8 mouse cellular contexts compared by ENCODE assay signal in the genomic region with DNA sequence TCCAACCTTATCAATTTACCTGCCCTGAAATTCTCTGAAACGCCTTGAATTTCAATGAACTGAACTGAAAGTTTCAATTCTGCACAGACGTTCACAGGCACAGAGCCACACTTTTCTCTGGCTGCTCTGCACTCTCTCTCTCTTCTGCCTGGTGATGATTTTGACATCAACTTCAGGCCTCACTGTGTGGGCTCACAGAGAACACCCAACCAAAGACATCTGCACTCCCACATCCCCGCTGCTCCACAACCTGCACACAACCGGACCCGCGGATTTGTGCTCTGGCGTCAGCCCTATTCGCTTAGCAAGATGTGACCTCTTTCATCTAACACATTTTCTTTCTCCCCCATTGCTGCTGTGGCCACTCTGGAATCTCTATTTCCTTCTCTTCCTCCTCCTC. TPM values are rescaled to one million over a fixed set of nuclear protein-coding genes. Genes with fewer than 3 reads are reported as not detected.
DNase-seq lines count a peak whose midpoint lies in the region; ATAC-seq lines count a peak whose summit lies in the region.

No protein-coding gene starts in this region.

- no peaks in the 10 kb centered on the region for H3K9me3 ChIP-seq in hindbrain, embryonic 11.5 days (ENCODE audit: control insufficient read depth, low read length)
- no peaks in the 10 kb centered on the region for H3K9me3 ChIP-seq in midbrain, embryonic 15.5 days

- peak overlapping the region; percentile 79 for H3K4me3 ChIP-seq in hindbrain, embryonic 11.5 days (ENCODE audit: low read depth, low read length)
- H3K4me3 ChIP-seq in midbrain, embryonic 15.5 days = peak overlapping the region; percentile 80

- ATAC-seq in hindbrain, embryonic 11.5 days (ENCODE audit: low FRiP score) = no peak
- no peak for ATAC-seq in midbrain, embryonic 15.5 days (replicated peaks)
- no peak for ATAC-seq in inflammation-experienced regulatory T-cells, adult 6 months

- intact Hi-C loops in heart, postnatal 36 days (cut with DNase I) = loop anchor here (5.0 kb wide), 1 partner anchor 683 kb away; no protein-coding TSS in a partner anchor

- peak; percentile 75 for DNase-seq in heart, adult 11 months
- DNase-seq in heart, postnatal 36 days = no peak
- peak; percentile 58 for DNase-seq in testis, postnatal 10 days (ENCODE audit: low spot score)
- DNase-seq in testis, postnatal 14 days (ENCODE audit: low spot score) = no peak
- DNase-seq in hindbrain, embryonic 11.5 days (ENCODE audit: low spot score) = peak; percentile 37
- no peak for DNase-seq in adrenal gland, adult 18-20 months (ENCODE audit: low spot score in 2 of 2)

- no peak overlapping the region for H3K27ac ChIP-seq in hindbrain, embryonic 11.5 days (ENCODE audit: low read depth, low read length)
- H3K27ac ChIP-seq in midbrain, embryonic 15.5 days = peak overlapping the region; percentile 82

- H3K4me1 ChIP-seq in hindbrain, embryonic 11.5 days (replicated peaks; ENCODE audit: control insufficient read depth, insufficient read depth, low read length) = no peaks in the 10 kb centered on the region
- peaks cover 29% of the 10 kb centered on the region for H3K4me1 ChIP-seq in midbrain, embryonic 15.5 days

- H3K9ac ChIP-seq in hindbrain, embryonic 11.5 days (ENCODE audit: low read depth, low read length) = no peak overlapping the region
- H3K9ac ChIP-seq in midbrain, embryonic 15.5 days = peak overlapping the region; percentile 42

- no peaks in the 10 kb centered on the region for H3K27me3 ChIP-seq in hindbrain, embryonic 11.5 days (ENCODE audit: control insufficient read depth, insufficient read depth, low read length)
- no peaks in the 10 kb centered on the region for H3K27me3 ChIP-seq in midbrain, embryonic 15.5 days (replicated peaks)

- no peaks in the 10 kb centered on the region for H3K36me3 ChIP-seq in hindbrain, embryonic 11.5 days (ENCODE audit: control insufficient read depth, insufficient read depth, low read length)
- H3K36me3 ChIP-seq in midbrain, embryonic 15.5 days (replicated peaks) = no peaks in the 10 kb centered on the region

- 41% methylated on average over 8 of the region's 8 CpGs for WGBS in hindbrain, embryonic 11.5 days
- 19% methylated on average over 8 of the region's 8 CpGs for WGBS in midbrain, embryonic 15.5 days

- H3K4me2 ChIP-seq in hindbrain, embryonic 11.5 days (replicated peaks; ENCODE audit: low read depth, low read length) = peak overlapping the region; percentile 68
- peak overlapping the region; percentile 51 for H3K4me2 ChIP-seq in midbrain, embryonic 15.5 days

RNA-seq across cellular contexts. Expression of a gene that starts 18.0 kb away (rescaled TPM):
- not detected for total RNA-seq in heart, postnatal 36 days (2021)
- not detected in 2 replicates for polyA plus RNA-seq in hindbrain, embryonic 11.5 days (2014; fragmentation: Nextera tagmentation; extraction: Ambion mirVana)
- not detected in 2 replicates for polyA plus RNA-seq in midbrain, embryonic 15.5 days (2015; fragmentation: Nextera tagmentation; extraction: Ambion mirVana)
- polyA plus RNA-seq in inflammation-experienced regulatory T-cells, adult 6 months (2017; shearing (Covaris generic)) = under 1 TPM in 1 of 3 experiments, not detected in 2; 0.79 TPM
- 1 to 10 TPM in 1 of 2 experiments, under 1 TPM in 1; 0.90 to 1.3 TPM for total RNA-seq in adrenal gland, adult 18-20 months (2021)

RNA-seq across cellular contexts. Expression of a gene that starts 18.0 kb away (rescaled TPM):
- total RNA-seq in heart, postnatal 36 days (2021) = not detected
- not detected in 2 replicates for polyA plus RNA-seq in hindbrain, embryonic 11.5 days (2014; fragmentation: Nextera tagmentation; extraction: Ambion mirVana)
- not detected in 2 replicates for polyA plus RNA-seq in midbrain, embryonic 15.5 days (2015; fragmentation: Nextera tagmentation; extraction: Ambion mirVana)
- not detected for polyA plus RNA-seq in inflammation-experienced regulatory T-cells, adult 6 months (2017; shearing (Covaris generic))
- total RNA-seq in adrenal gland, adult 18-20 months (2021) = not detected

RNA-seq across cellular contexts. Expression of a gene that starts 43.3 kb away (rescaled TPM):
- not detected for total RNA-seq in heart, postnatal 36 days (2021)
- 0.08 TPM in 1 of 2 replicates, not detected in the other for polyA plus RNA-seq in hindbrain, embryonic 11.5 days (2014; fragmentation: Nextera tagmentation; extraction: Ambion mirVana)
- 0.06 TPM in 1 of 2 replicates, not detected in the other for polyA plus RNA-seq in midbrain, embryonic 15.5 days (2015; fragmentation: Nextera tagmentation; extraction: Ambion mirVana)
- 10 to 100 TPM; 70.5 to 91.7 (median 73.9) TPM for polyA plus RNA-seq in inflammation-experienced regulatory T-cells, adult 6 months (2017; shearing (Covaris generic))
- under 1 TPM; 0.29 to 0.33 TPM for total RNA-seq in adrenal gland, adult 18-20 months (2021)

RNA-seq across cellular contexts. Expression of a gene that starts 46.8 kb away (rescaled TPM):
- under 1 TPM in 1 of 2 experiments, not detected in 1; 0.38 TPM for total RNA-seq in heart, postnatal 36 days (2021)
- polyA plus RNA-seq in hindbrain, embryonic 11.5 days (2014; fragmentation: Nextera tagmentation; extraction: Ambion mirVana) = 0.77 and 0.80 TPM in 2 replicates
- polyA plus RNA-seq in midbrain, embryonic 15.5 days (2015; fragmentation: Nextera tagmentation; extraction: Ambion mirVana) = 0.51 and 0.62 TPM in 2 replicates
- 1 to 10 TPM; 4.6 to 6.7 (median 5.6) TPM for polyA plus RNA-seq in inflammation-experienced regulatory T-cells, adult 6 months (2017; shearing (Covaris generic))
- under 1 TPM in 1 of 2 experiments, not detected in 1; 0.93 TPM for total RNA-seq in adrenal gland, adult 18-20 months (2021)

RNA-seq across cellular contexts. Expression of a gene that starts 55.1 kb away (rescaled TPM):
- total RNA-seq in heart, postnatal 36 days (2021) = under 1 TPM in 1 of 2 experiments, not detected in 1; 0.16 TPM
- 0.06 TPM in 1 of 2 replicates, not detected in the other for polyA plus RNA-seq in hindbrain, embryonic 11.5 days (2014; fragmentation: Nextera tagmentation; extraction: Ambion mirVana)
- polyA plus RNA-seq in midbrain, embryonic 15.5 days (2015; fragmentation: Nextera tagmentation; extraction: Ambion mirVana) = 0.12 and 0.13 TPM in 2 replicates
- under 1 TPM; 0.33 to 0.67 (median 0.34) TPM for polyA plus RNA-seq in inflammation-experienced regulatory T-cells, adult 6 months (2017; shearing (Covaris generic))
- total RNA-seq in adrenal gland, adult 18-20 months (2021) = under 1 TPM; 0.60 to 0.67 TPM

Comparison
In these comparisons a context has a peak if more than half of its experiments do, and no peak if none do; other contexts are left out.
1. DNase-seq: peak in heart, adult 11 months (single experiment), testis, postnatal 10 days (single experiment) and hindbrain, embryonic 11.5 days (single experiment); none in heart, postnatal 36 days (0 of 2), testis, postnatal 14 days (single experiment) and adrenal gland, adult 18-20 months (0 of 2).
2. RNA of a gene that starts 43.3 kb away (polyA plus RNA-seq): 70.5 to 91.7 TPM in inflammation-experienced regulatory T-cells, adult 6 months; 0.08 TPM in hindbrain, embryonic 11.5 days and 0.06 TPM in midbrain, embryonic 15.5 days; every median in the first group is over 10 times any median in the second.